ENCODE assay signal across 21 mouse cellular contexts in genomic region chr2:122294916-122295315, GRCm38 (mm10). TPM values are rescaled to one million over a fixed set of nuclear protein-coding genes. Genes with fewer than 3 reads are reported as not detected.
DNase-seq lines count a peak whose midpoint lies in the region; ATAC-seq and TF ChIP-seq lines count a peak whose summit lies in the region.
"Had no signal": no experiment of that assay in that cellular context is flagged by ENCODE, and none has a peak within 500 bp of the region (broad histone marks: within the 10 kb centered on the region; RNA-seq: fewer than 3 reads in every experiment).

No protein-coding gene starts in this region.

- no peak overlapping the region for H3K4me3 ChIP-seq in hindbrain, postnatal 0 days (ENCODE audit: low read length)
- H3K4me3 ChIP-seq in hindbrain, embryonic 14.5 days (replicated peaks; ENCODE audit: low read length), result no peak overlapping the region
- H3K4me3 ChIP-seq in thymus, adult 2 months (ENCODE audit: control insufficient read depth, insufficient read depth, low read length), result no peak overlapping the region
- no peak overlapping the region for H3K4me3 ChIP-seq in embryonic facial prominence, embryonic 11.5 days (ENCODE audit: low read depth, low read length)
- no peak overlapping the region for H3K4me3 ChIP-seq in heart, embryonic 10.5 days
- H3K4me3 ChIP-seq: embryonic facial prominence, embryonic 12.5 days; kidney, embryonic 15.5 days; liver, embryonic 12.5 days; megakaryocyte, embryonic 14.5 days; neural tube, embryonic 13.5 days had no signal

- DNase-seq in hindbrain, postnatal 0 days (ENCODE audit: low spot score), result no peak
- no peak for DNase-seq in hindbrain, embryonic 14.5 days (ENCODE audit: low spot score)
- DNase-seq in thymus, adult 2 months, result peak; percentile 40
- DNase-seq in thymus, postnatal 25 days, result no peak
- DNase-seq in embryonic facial prominence, embryonic 11.5 days (ENCODE audit: low spot score), result peak; percentile 43
- DNase-seq in thymus, postnatal 36 days, result peak; percentile 22 to 24
- DNase-seq in heart, embryonic 10.5 days (ENCODE audit: low spot score), result no peak
- DNase-seq in heart, postnatal 14 days, result no peak
- DNase-seq: cerebellum, adult 9-10 months; layer of hippocampus, postnatal 36 days; left cerebral cortex, postnatal 4 days had no signal

- H3K9ac ChIP-seq in hindbrain, postnatal 0 days (replicated peaks; ENCODE audit: low read length), result no peak overlapping the region
- H3K9ac ChIP-seq in hindbrain, embryonic 14.5 days, result no peak overlapping the region
- H3K9ac ChIP-seq in embryonic facial prominence, embryonic 11.5 days (replicated peaks; ENCODE audit: low read length), result no peak overlapping the region
- H3K9ac ChIP-seq: embryonic facial prominence, embryonic 12.5 days; kidney, embryonic 15.5 days; liver, embryonic 12.5 days; neural tube, embryonic 13.5 days had no signal

- no peaks in the 10 kb centered on the region for H3K36me3 ChIP-seq in hindbrain, postnatal 0 days (ENCODE audit: insufficient read depth, low read length)
- no peaks in the 10 kb centered on the region for H3K36me3 ChIP-seq in hindbrain, embryonic 14.5 days (replicated peaks; ENCODE audit: control insufficient read depth, insufficient read depth)
- H3K36me3 ChIP-seq in thymus, adult 2 months (ENCODE audit: control insufficient read depth, insufficient read depth, low read length), result no peaks in the 10 kb centered on the region
- no peaks in the 10 kb centered on the region for H3K36me3 ChIP-seq in embryonic facial prominence, embryonic 11.5 days (replicated peaks; ENCODE audit: control insufficient read depth, insufficient read depth, low read depth, low read length)
- H3K36me3 ChIP-seq in heart, embryonic 10.5 days, result no peaks in the 10 kb centered on the region
- H3K36me3 ChIP-seq: embryonic facial prominence, embryonic 12.5 days; kidney, embryonic 15.5 days; liver, embryonic 12.5 days; neural tube, embryonic 13.5 days had no signal

- no peak overlapping the region for H3K27ac ChIP-seq in hindbrain, postnatal 0 days
- H3K27ac ChIP-seq in hindbrain, embryonic 14.5 days, result no peak overlapping the region
- H3K27ac ChIP-seq in thymus, adult 2 months (ENCODE audit: control insufficient read depth, insufficient read depth, low read length), result no peak overlapping the region
- no peak overlapping the region for H3K27ac ChIP-seq in embryonic facial prominence, embryonic 11.5 days (replicated peaks; ENCODE audit: low read depth, low read length)
- no peak overlapping the region for H3K27ac ChIP-seq in heart, embryonic 10.5 days
- H3K27ac ChIP-seq: embryonic facial prominence, embryonic 12.5 days; kidney, embryonic 15.5 days; liver, embryonic 12.5 days; neural tube, embryonic 13.5 days had no signal

- TF ChIP-seq CTCF in hindbrain, postnatal 0 days (IDR thresholded peaks at IDR 0.05; ENCODE audit: low read depth), result peak; percentile 17; the same call in 1 of the 2 replicates
- peak; percentile 28; the same call in 1 of the 2 replicates for TF ChIP-seq CTCF in thymus, adult 2 months (IDR thresholded peaks at IDR 0.05; ENCODE audit: borderline replicate concordance, control insufficient read depth, extremely low read depth, insufficient read depth, low read length, poor library complexity)

- no peak for TF ChIP-seq POLR2A in thymus, adult 2 months (IDR thresholded peaks at IDR 0.05; ENCODE audit: control insufficient read depth, extremely low read depth, insufficient read depth, low read length, poor library complexity)

- no peak overlapping the region for H3K4me2 ChIP-seq in hindbrain, postnatal 0 days (ENCODE audit: low read depth, low read length)
- H3K4me2 ChIP-seq in hindbrain, embryonic 14.5 days (replicated peaks), result no peak overlapping the region
- no peak overlapping the region for H3K4me2 ChIP-seq in embryonic facial prominence, embryonic 11.5 days (ENCODE audit: low read depth, low read length)
- H3K4me2 ChIP-seq: embryonic facial prominence, embryonic 12.5 days; kidney, embryonic 15.5 days; liver, embryonic 12.5 days; neural tube, embryonic 13.5 days had no signal

- peaks cover 13% of the 10 kb centered on the region; the same call in 1 of the 2 replicates for H3K4me1 ChIP-seq in hindbrain, postnatal 0 days (ENCODE audit: insufficient read depth, low read length)
- peaks cover 20% of the 10 kb centered on the region for H3K4me1 ChIP-seq in hindbrain, embryonic 14.5 days (replicated peaks; ENCODE audit: control insufficient read depth, insufficient read depth, low read length)
- peaks cover 7% of the 10 kb centered on the region for H3K4me1 ChIP-seq in thymus, adult 2 months (replicated peaks; ENCODE audit: control insufficient read depth, insufficient read depth, low read length)
- peaks cover 4% of the 10 kb centered on the region; the same call in 1 of the 2 replicates for H3K4me1 ChIP-seq in embryonic facial prominence, embryonic 11.5 days (ENCODE audit: control insufficient read depth, insufficient read depth, low read length)
- peaks cover 30% of the 10 kb centered on the region for H3K4me1 ChIP-seq in heart, embryonic 10.5 days
- H3K4me1 ChIP-seq: liver, embryonic 12.5 days had no signal

- H3K9me3 ChIP-seq in hindbrain, postnatal 0 days (ENCODE audit: low read length), result no peaks in the 10 kb centered on the region
- H3K9me3 ChIP-seq in hindbrain, embryonic 14.5 days (ENCODE audit: control insufficient read depth, low read length), result no peaks in the 10 kb centered on the region
- H3K9me3 ChIP-seq in embryonic facial prominence, embryonic 11.5 days (replicated peaks; ENCODE audit: control insufficient read depth, low read length), result no peaks in the 10 kb centered on the region
- H3K9me3 ChIP-seq in heart, embryonic 10.5 days, result no peaks in the 10 kb centered on the region
- H3K9me3 ChIP-seq: embryonic facial prominence, embryonic 12.5 days; kidney, embryonic 15.5 days; liver, embryonic 12.5 days; neural tube, embryonic 13.5 days had no signal

- WGBS in hindbrain, postnatal 0 days, result 9% methylated on average over 7 of the region's 7 CpGs
- WGBS in hindbrain, embryonic 14.5 days, result 3% methylated on average over 7 of the region's 7 CpGs
- WGBS in thymus, adult 2 months, result 9% methylated on average over 7 of the region's 7 CpGs
- WGBS in embryonic facial prominence, embryonic 11.5 days, result 4% methylated on average over 7 of the region's 7 CpGs
- WGBS in heart, embryonic 10.5 days, result 9% methylated on average over 7 of the region's 7 CpGs

- H3K27me3 ChIP-seq in hindbrain, postnatal 0 days (ENCODE audit: insufficient read depth, low read length), result peaks cover 39% of the 10 kb centered on the region
- H3K27me3 ChIP-seq in hindbrain, embryonic 14.5 days (ENCODE audit: control insufficient read depth, insufficient read depth, low read length), result peaks cover 64% of the 10 kb centered on the region
- peaks cover 19% of the 10 kb centered on the region for H3K27me3 ChIP-seq in thymus, adult 2 months (ENCODE audit: control insufficient read depth, insufficient read depth, low read length)
- H3K27me3 ChIP-seq in embryonic facial prominence, embryonic 11.5 days (ENCODE audit: control insufficient read depth, insufficient read depth, low read length), result peaks cover 43% of the 10 kb centered on the region
- H3K27me3 ChIP-seq in heart, embryonic 10.5 days (ENCODE audit: insufficient read depth, poor library complexity, severe bottlenecking), result peaks cover 99% of the 10 kb centered on the region

- no peak for ATAC-seq in hindbrain, postnatal 0 days
- no peak for ATAC-seq in hindbrain, embryonic 14.5 days (ENCODE audit: low FRiP score)
- ATAC-seq in embryonic facial prominence, embryonic 11.5 days (replicated peaks; ENCODE audit: insufficient number of reproducible peaks, low FRiP score, low TSS enrichment, low read depth), result no peak
- ATAC-seq: liver, embryonic 12.5 days; lung, postnatal 0 days had no signal

- intact Hi-C loops in heart, postnatal 14 days (cut with DNase I), result no loop called here

RNA-seq across cellular contexts. Expression of gene Duox2, which starts 3.3 kb away (rescaled TPM):
- 0.16 TPM in 1 of 2 replicates, not detected in the other for total RNA-seq in hindbrain, postnatal 0 days (2014; rRNA removed)
- polyA plus RNA-seq in hindbrain, postnatal 0 days (2015; fragmentation: Nextera tagmentation; extraction: Ambion mirVana), result 0.05 TPM in 1 of 2 replicates, not detected in the other
- not detected in 2 replicates for polyA plus RNA-seq in hindbrain, embryonic 14.5 days (2014; fragmentation: Nextera tagmentation; extraction: Ambion mirVana)
- polyA plus RNA-seq in thymus, adult 2 months (2012; rRNA removed), result 0.19 and 0.48 TPM in 2 replicates
- polyA plus RNA-seq in embryonic facial prominence, embryonic 11.5 days (2014; fragmentation: Nextera tagmentation; extraction: Ambion mirVana), result not detected in 2 replicates
- not detected in 2 replicates for polyA plus RNA-seq in heart, embryonic 10.5 days (2016; fragmentation: Nextera tagmentation; extraction: Ambion mirVana)
- total RNA-seq in heart, postnatal 14 days (2021), result under 1 TPM; 0.41 to 0.57 TPM
- total RNA-seq: monocyte, adult 5-6 weeks had no signal
- polyA plus RNA-seq: liver, embryonic 12.5 days; neural tube, embryonic 13.5 days had no signal

RNA-seq across cellular contexts. Expression of gene Duoxa2, which starts 3.8 kb away (rescaled TPM):
- 0.37 and 0.93 TPM in 2 replicates for total RNA-seq in hindbrain, postnatal 0 days (2014; rRNA removed)
- polyA plus RNA-seq in hindbrain, postnatal 0 days (2015; fragmentation: Nextera tagmentation; extraction: Ambion mirVana), result 0.38 and 0.73 TPM in 2 replicates
- 0.46 TPM in 1 of 2 replicates, not detected in the other for polyA plus RNA-seq in hindbrain, embryonic 14.5 days (2014; fragmentation: Nextera tagmentation; extraction: Ambion mirVana)
- 0.27 and 0.71 TPM in 2 replicates for polyA plus RNA-seq in thymus, adult 2 months (2012; rRNA removed)
- polyA plus RNA-seq in embryonic facial prominence, embryonic 11.5 days (2014; fragmentation: Nextera tagmentation; extraction: Ambion mirVana), result not detected in 2 replicates
- polyA plus RNA-seq in heart, embryonic 10.5 days (2016; fragmentation: Nextera tagmentation; extraction: Ambion mirVana), result 0.26 TPM in 1 of 2 replicates, not detected in the other
- total RNA-seq in heart, postnatal 14 days (2021), result under 1 TPM; 0.17 TPM
- total RNA-seq: gastrocnemius, adult 8-10 months; layer of hippocampus, postnatal 36 days; monocyte, adult 5-6 weeks had no signal
- polyA plus RNA-seq: C2C12; embryonic facial prominence, embryonic 12.5 days; kidney, embryonic 15.5 days; liver, embryonic 12.5 days; neural tube, embryonic 13.5 days had no signal

RNA-seq across cellular contexts. Expression of gene Duoxa1, which starts 18.6 kb away (rescaled TPM):
- total RNA-seq in hindbrain, postnatal 0 days (2014; rRNA removed), result not detected in 2 replicates
- polyA plus RNA-seq in hindbrain, postnatal 0 days (2015; fragmentation: Nextera tagmentation; extraction: Ambion mirVana), result 0.35 TPM in 2 replicates
- 0.16 and 0.31 TPM in 2 replicates for polyA plus RNA-seq in hindbrain, embryonic 14.5 days (2014; fragmentation: Nextera tagmentation; extraction: Ambion mirVana)
- polyA plus RNA-seq in thymus, adult 2 months (2012; rRNA removed), result 3.5 and 5.3 TPM in 2 replicates
- polyA plus RNA-seq in embryonic facial prominence, embryonic 11.5 days (2014; fragmentation: Nextera tagmentation; extraction: Ambion mirVana), result 0.90 TPM in 1 of 2 replicates, not detected in the other
- polyA plus RNA-seq in heart, embryonic 10.5 days (2016; fragmentation: Nextera tagmentation; extraction: Ambion mirVana), result not detected in 2 replicates
- under 1 TPM; 0.19 to 0.56 TPM for total RNA-seq in heart, postnatal 14 days (2021)
- total RNA-seq: layer of hippocampus, postnatal 36 days; monocyte, adult 5-6 weeks had no signal
- polyA plus RNA-seq: heart, postnatal 0 days; liver, embryonic 12.5 days; neural tube, embryonic 13.5 days had no signal

RNA-seq across cellular contexts. Expression of gene Duox1, which starts 20.6 kb away (rescaled TPM):
- total RNA-seq in hindbrain, postnatal 0 days (2014; rRNA removed), result 0.10 and 0.11 TPM in 2 replicates
- polyA plus RNA-seq in hindbrain, postnatal 0 days (2015; fragmentation: Nextera tagmentation; extraction: Ambion mirVana), result 0.10 and 0.14 TPM in 2 replicates
- polyA plus RNA-seq in hindbrain, embryonic 14.5 days (2014; fragmentation: Nextera tagmentation; extraction: Ambion mirVana), result 0.04 and 0.12 TPM in 2 replicates
- polyA plus RNA-seq in thymus, adult 2 months (2012; rRNA removed), result 0.26 and 0.42 TPM in 2 replicates
- polyA plus RNA-seq in embryonic facial prominence, embryonic 11.5 days (2014; fragmentation: Nextera tagmentation; extraction: Ambion mirVana), result 0.06 and 0.10 TPM in 2 replicates
- 0.02 TPM in 1 of 2 replicates, not detected in the other for polyA plus RNA-seq in heart, embryonic 10.5 days (2016; fragmentation: Nextera tagmentation; extraction: Ambion mirVana)
- total RNA-seq in heart, postnatal 14 days (2021), result under 1 TPM; 0.24 to 0.37 TPM
- total RNA-seq: layer of hippocampus, postnatal 36 days; monocyte, adult 5-6 weeks had no signal
- polyA plus RNA-seq: heart, postnatal 0 days; liver, embryonic 12.5 days had no signal

Comparison
In these comparisons a context has a peak if more than half of its experiments do, and no peak if none do; other contexts are left out.
1. DNase-seq: peak in thymus, adult 2 months (single experiment), embryonic facial prominence, embryonic 11.5 days (single experiment) and thymus, postnatal 36 days (2 of 2); none in hindbrain, postnatal 0 days (single experiment), hindbrain, embryonic 14.5 days (single experiment), thymus, postnatal 25 days (single experiment), heart, embryonic 10.5 days (single experiment) and heart, postnatal 14 days (0 of 2).